Mouse (Mus musculus) lung, adult 2 months (tissue): Measurements from ENCODE around the gene Trim17.

Source experiments
- CTCF ChIP-seq: fragments of 200-500 bp; IDR thresholded peaks from 2 replicates; pipeline ENCODE4 v1.5.1; 2011; ENCODE audit warnings: mild to moderate bottlenecking, low read length, control low read depth; ENCODE audit not compliant: insufficient read depth
- POLR2A ChIP-seq: fragments of 200-500 bp; IDR thresholded peaks from 2 replicates; pipeline ENCODE4 v1.6.1; 2011; ENCODE audit warnings: low read depth, mild to moderate bottlenecking, control low read depth, low read length, borderline replicate concordance; ENCODE audit errors: extremely low read depth

DNA sequence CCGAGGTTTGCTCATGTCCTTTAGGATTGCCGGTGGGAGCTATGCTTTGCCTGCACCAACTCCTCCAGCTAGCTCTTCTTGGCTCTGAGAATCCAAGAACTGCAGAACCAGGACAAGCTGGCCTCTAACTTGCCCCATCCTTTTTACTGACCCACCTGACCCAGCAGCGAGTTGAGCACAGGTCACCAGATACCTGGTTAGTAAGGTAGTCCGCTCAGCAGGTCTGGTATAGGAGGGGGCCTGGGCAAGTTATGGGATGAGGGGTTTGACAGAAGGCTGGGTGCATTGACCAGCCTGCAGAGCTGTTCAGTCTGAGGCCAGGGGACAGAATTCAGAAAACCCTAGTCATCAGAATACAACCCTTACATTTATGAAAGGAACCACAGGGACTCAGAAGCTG lies 25.4 kb upstream of the Trim17 start:
- TF ChIP-seq CTCF = no peak
- no peak for TF ChIP-seq POLR2A
